Mouse (Mus musculus) 416B (cell line): Measurements from ENCODE around the gene Reln.

ENCODE experiments used
- DNase-seq: peaks from one replicate; pipeline ENCODE4 v3.0.0; 2011; ENCODE audit warnings: low read depth

Reln gene

DNA sequence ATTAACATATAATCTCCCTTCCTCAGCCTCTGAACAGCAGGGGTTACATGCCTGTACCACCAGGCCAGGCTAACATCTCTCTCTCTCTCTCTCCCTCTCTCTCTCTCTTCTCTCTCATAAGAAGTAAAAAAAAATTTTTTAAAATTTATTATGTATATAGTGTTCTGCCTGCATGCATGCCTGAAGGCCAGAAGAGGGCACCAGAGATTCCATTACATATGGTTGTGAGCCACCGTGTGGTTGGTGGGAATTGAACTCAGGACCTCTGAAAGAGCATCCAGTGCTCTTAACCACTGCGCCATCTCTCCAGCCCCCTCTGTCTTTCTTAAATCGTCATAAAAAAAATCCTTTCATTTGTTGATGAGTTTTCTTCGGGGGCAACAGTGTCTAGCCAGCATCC lies 499.8 kb downstream of the Reln start:
- peak; percentile 21 for DNase-seq
